Mouse (Mus musculus): ENCODE data around the gene Gpr173.
"Not testable (repeated sequence)": the region's sequence is repeated elsewhere in the genome, so short reads cannot be mapped to it uniquely, and the experiment has no call there.

The Gpr173 gene

GRCm38 (mm10) chrX:152368397-152369273 is at the start of gene Gpr173:
TSS of gene Gpr173 (minus strand) at chrX:152368704.
- DNase-seq (ENCODE audit: low spot score): peak; percentile 71

- DNase-seq (ENCODE audit: low spot score): no peak
Observed at GRCm38 (mm10) chrX:152403251-152403650, 34.7 kb upstream of the Gpr173 start.

GRCm38 (mm10) chrX:152400096-152400495 is 31.6 kb upstream of the Gpr173 start:
- no peak for DNase-seq (ENCODE audit: low spot score)

- peak; percentile 20 for DNase-seq (ENCODE audit: low spot score)
Observed at GRCm38 (mm10) chrX:152368054-152368396, 479 bp downstream of the Gpr173 start.

- DNase-seq (ENCODE audit: low spot score): no peak
Observed at GRCm38 (mm10) chrX:152366418-152366817, 2.1 kb downstream of the Gpr173 start.

- DNase-seq (ENCODE audit: low spot score): peak; percentile 73
Observed at GRCm38 (mm10) chrX:152352553-152353153, 15.9 kb downstream of the Gpr173 start.

GRCm38 (mm10) chrX:152347041-152347440 is 21.5 kb downstream of the Gpr173 start:
- no peak for DNase-seq (ENCODE audit: low spot score)

GRCm38 (mm10) chrX:152346587-152346986 is 21.9 kb downstream of the Gpr173 start:
- DNase-seq (ENCODE audit: low spot score): no peak

GRCm38 (mm10) chrX:152342903-152343302 is 25.6 kb downstream of the Gpr173 start:
- DNase-seq (ENCODE audit: low spot score): no peak

GRCm38 (mm10) chrX:152342358-152342901 is 26.1 kb downstream of the Gpr173 start, which contains the start of gene Tspyl2:
TSS of gene Tspyl2 (minus strand) at chrX:152342425.
- DNase-seq (ENCODE audit: low spot score): peak; percentile 94

GRCm38 (mm10) chrX:152341496-152341895 is 27.0 kb downstream of the Gpr173 start:
- DNase-seq (ENCODE audit: low spot score): peak; percentile 17

GRCm38 (mm10) chrX:152336546-152337332 is 31.8 kb downstream of the Gpr173 start:
- peak; percentile 89 for DNase-seq (ENCODE audit: low spot score)

- not testable (repeated sequence) for DNase-seq (ENCODE audit: low spot score)
Observed at GRCm38 (mm10) chrX:152336123-152336522, 32.4 kb downstream of the Gpr173 start.

- not testable (repeated sequence) for DNase-seq (ENCODE audit: low spot score)
Observed at GRCm38 (mm10) chrX:152329400-152329799, 39.1 kb downstream of the Gpr173 start.

GRCm38 (mm10) chrX:152327689-152328052 is 40.8 kb downstream of the Gpr173 start:
- DNase-seq (ENCODE audit: low spot score): no peak

- peak; percentile 85 for DNase-seq (ENCODE audit: low spot score)
Observed at GRCm38 (mm10) chrX:152326996-152327688, 41.4 kb downstream of the Gpr173 start, which contains the start of gene Kantr. TSS of gene Kantr (minus strand) at chrX:152327495.

- no peak for DNase-seq (ENCODE audit: low spot score)
Observed at GRCm38 (mm10) chrX:152323584-152323983, 44.9 kb downstream of the Gpr173 start.

- DNase-seq (ENCODE audit: low spot score): no peak
Observed at GRCm38 (mm10) chrX:152322776-152323175, 45.7 kb downstream of the Gpr173 start.

GRCm38 (mm10) chrX:152320535-152320934 is 48.0 kb downstream of the Gpr173 start:
- DNase-seq (ENCODE audit: low spot score): no peak

GRCm38 (mm10) chrX:152307942-152308341 is 60.6 kb downstream of the Gpr173 start:
- peak; percentile 42 for DNase-seq (ENCODE audit: low spot score)

GRCm38 (mm10) chrX:152307371-152307770 is 61.1 kb downstream of the Gpr173 start:
- DNase-seq (ENCODE audit: low spot score): peak; percentile 4
